Mouse (Mus musculus): ENCODE results near the gene Hist3h2ba.

The Hist3h2ba gene

DNA sequence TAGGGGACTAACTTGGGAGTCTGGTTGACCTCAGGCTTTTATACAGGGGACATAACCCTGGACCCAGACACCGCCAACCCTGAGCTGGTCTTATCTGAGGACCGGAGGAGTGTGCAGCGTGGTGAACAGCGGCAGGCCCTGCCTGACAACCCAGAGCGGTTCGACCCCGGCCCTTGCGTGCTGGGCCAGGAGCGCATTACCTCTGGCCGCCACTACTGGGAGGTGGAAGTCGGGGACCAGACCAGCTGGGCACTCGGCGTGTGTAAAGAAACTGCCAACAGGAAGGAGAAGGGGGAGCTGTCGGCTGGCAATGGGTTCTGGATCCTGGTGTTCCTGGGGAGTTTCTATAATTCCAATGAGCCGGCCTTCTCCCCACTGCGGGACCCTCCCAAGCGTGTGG lies 41.4 kb downstream of the Hist3h2ba start:
- no peak for DNase-seq

DNA sequence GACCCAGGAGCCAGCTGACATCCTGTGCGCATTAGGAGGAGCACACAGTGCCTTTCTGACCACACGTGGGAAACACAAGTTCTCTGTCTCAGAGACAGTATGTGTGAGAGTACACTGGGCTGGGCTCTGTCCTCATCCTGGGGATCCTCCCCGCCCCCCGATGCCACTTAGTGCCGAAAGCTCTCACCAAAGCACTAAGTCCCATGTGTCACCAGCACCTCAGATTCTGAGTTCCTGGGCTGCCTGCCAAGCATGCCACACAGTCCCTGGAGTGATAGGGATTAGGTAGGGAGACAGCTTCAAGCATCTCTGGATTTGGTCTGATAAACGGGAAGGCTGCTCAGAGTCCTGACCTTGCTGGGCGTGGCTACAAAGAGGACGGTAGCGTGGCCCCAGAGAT lies 42.1 kb downstream of the Hist3h2ba start:
- no peak for DNase-seq

DNA sequence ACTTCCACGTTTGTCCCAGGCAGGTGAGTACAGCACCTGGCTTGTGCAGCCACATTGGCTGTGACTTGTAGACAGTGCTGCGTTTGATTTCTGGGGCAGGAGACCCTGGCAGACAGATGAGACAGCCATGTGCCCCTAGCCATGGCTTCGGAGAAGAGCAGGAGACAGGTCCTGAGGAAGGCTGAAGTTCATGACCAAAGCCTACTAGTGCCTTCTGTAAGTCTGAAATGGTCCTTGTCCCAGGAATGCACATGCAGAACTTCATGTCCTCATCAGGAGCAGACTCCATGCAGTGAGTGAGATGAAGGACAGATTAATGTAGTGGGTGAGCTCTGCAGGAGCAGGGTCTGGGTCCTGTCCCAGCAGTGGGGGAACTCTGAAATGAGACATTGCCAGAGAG lies 43.2 kb downstream of the Hist3h2ba start:
- DNase-seq = no peak

- DNase-seq = no peak
Observed at GRCm38 (mm10) chr11:58993091-58993670, 44.5 kb downstream of the Hist3h2ba start.

DNA sequence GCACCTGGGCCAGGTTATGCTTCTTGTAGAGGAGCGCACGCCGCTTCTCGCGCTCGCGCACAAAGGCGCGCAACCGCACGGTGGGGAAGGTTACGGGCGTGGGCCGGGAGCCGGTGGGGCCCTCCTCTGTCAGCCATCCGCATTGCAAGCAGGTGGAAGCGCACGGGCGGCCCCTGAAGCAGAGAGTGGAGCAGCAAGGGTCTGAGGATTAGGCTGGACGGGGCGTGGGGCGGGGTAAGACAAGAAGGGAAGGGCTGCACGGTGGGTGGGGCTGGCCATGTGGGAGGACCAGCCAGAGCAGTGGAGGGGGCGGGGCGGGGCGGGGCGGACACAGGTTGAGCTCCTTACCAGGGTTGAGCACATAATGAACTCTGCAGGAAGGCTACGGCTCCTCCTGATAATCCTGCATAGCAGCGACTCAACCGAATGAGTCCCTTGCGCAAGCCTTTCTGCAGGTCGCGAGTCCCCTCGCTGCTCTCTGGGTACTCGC lies 45.7 kb downstream of the Hist3h2ba start:
- peak; percentile 75 for DNase-seq

DNA sequence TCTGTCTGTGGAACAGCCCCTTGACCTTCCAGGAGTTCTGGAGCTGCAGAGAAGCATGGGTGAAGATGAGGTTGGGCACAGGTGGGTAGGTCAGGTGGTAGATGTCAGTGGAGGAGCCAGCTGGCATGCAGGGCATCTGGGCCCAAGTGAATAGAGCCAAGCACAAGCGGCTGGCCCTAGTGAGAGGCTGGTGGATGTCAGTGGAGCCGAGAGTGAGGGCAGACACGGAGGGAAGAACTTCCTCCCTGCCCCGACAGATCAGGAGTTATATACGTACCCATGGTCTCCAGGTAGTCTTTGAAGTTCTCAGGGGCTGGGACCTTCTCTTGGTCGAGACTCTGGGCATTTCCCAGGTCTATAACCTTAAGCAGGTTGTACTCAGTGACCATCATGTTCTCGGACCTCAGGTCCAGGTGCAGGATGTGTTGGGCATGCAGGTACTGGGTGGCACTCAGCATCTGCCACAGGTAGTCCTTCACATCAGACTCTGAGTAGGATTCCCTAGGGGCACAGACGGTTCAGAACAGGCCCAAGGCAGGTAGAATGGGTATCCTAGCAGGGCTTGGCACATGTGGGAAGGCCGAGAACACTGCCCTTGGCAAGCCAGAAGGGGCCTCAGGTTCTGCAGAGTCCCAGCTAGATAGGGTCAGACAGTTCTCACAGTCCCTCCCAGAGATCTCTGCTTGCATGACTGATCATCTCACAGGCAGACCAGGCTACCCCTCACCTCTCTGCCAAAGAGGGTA lies 46.5 kb downstream of the Hist3h2ba start:
- no peak for DNase-seq

DNA sequence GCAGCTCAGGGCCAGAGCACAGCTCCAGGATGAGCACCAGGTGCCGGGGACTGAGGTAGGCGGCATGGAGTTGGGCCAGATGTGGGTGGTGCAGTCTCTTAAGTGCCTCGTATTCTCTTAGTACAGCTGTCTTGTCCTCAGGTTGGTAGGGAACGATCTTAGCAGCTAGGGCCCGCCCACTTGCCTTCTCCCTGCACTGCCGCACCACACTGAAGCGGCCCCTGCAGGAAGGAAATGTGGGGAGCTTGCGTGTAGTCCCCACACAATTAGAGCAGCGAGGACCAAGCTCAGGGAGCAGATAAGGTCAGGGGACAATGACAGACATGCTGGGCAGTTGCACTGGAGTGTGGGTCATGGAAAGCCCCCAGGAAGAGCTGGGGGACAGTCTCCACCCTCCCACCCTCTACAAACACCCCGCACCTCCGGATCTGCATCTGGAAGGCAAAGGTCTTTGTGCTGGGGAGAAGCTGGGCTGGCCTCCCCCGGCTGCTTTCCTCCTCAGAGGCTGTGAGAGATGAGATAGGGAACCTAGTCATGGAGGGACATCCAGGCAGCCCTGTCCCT lies 47.2 kb downstream of the Hist3h2ba start:
- no peak for DNase-seq

GRCm38 (mm10) chr11:58997541-58997940 lies 48.8 kb downstream of the Hist3h2ba start:
- no peak for DNase-seq

Data from cerebellum, postnatal 10 days (tissue).